Mouse (Mus musculus): Measurements from ENCODE around the gene Ccdc189. TPM values are rescaled to one million over a fixed set of nuclear protein-coding genes. Genes with fewer than 3 reads are reported as not detected.

The Ccdc189 gene
- polyA plus RNA-seq, 1 experiment: 1.5 TPM

- Histone ChIP-seq H3K4me3 (ENCODE audit: low read depth, low read length) (no peak overlapping the region), H3K4me1 (ENCODE audit: control insufficient read depth, insufficient read depth, insufficient read length, low read length) (no peaks in the 10 kb centered on the region), H3K36me3 (ENCODE audit: control insufficient read depth, insufficient read depth, low read length) (peaks cover 90% of the 10 kb centered on the region), H3K27me3 (ENCODE audit: control insufficient read depth, insufficient read depth, low read length) (no peaks in the 10 kb centered on the region), H3K27ac (ENCODE audit: insufficient read depth, low read depth, low read length) (no peak overlapping the region)
- 95% methylated on average over 17 of the region's 17 CpGs for WGBS
- no peak for TF ChIP-seq CTCF (IDR thresholded peaks at IDR 0.05; ENCODE audit: extremely low read depth, insufficient read length, insufficient replicate concordance, low read depth, low read length)
- TF ChIP-seq POLR2A (IDR thresholded peaks at IDR 0.05; ENCODE audit: low read depth, low read length): no peak
Measured at GRCm38 (mm10) chr7:127596747-127597146, 8.4 kb upstream of the Ccdc189 start.

DNA sequence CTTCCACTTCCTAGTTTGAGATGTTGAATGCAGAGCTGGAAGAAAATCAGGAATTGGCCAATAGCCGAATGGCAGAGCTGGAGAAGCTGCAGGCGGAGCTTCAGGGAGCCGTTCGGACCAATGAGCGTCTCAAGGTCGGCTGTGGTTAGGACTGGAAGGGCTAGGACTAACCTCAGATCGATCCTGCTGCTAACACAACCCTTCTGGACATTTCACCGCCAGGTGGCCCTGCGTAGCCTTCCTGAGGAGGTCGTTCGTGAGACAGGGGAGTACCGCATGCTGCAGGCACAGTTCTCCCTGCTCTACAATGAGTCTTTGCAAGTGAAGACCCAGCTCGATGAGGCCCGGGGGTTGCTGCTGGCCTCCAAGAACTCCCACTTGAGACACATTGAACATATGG is 4.2 kb upstream of the Ccdc189 start:
- Histone ChIP-seq H3K36me3 (ENCODE audit: control insufficient read depth, insufficient read depth, low read length) (peaks cover 72% of the 10 kb centered on the region), H3K4me1 (ENCODE audit: control insufficient read depth, insufficient read depth, insufficient read length, low read length) (peaks cover 9% of the 10 kb centered on the region; the same call in 1 of the 2 replicates), H3K27ac (ENCODE audit: insufficient read depth, low read depth, low read length) (no peak overlapping the region), H3K4me3 (ENCODE audit: low read depth, low read length) (no peak overlapping the region), H3K27me3 (ENCODE audit: control insufficient read depth, insufficient read depth, low read length) (no peaks in the 10 kb centered on the region)
- no peak for TF ChIP-seq POLR2A (IDR thresholded peaks at IDR 0.05; ENCODE audit: low read depth, low read length)
- no peak for TF ChIP-seq CTCF (IDR thresholded peaks at IDR 0.05; ENCODE audit: extremely low read depth, insufficient read length, insufficient replicate concordance, low read depth, low read length)
- 85% methylated on average over 14 of the region's 14 CpGs for WGBS

DNA sequence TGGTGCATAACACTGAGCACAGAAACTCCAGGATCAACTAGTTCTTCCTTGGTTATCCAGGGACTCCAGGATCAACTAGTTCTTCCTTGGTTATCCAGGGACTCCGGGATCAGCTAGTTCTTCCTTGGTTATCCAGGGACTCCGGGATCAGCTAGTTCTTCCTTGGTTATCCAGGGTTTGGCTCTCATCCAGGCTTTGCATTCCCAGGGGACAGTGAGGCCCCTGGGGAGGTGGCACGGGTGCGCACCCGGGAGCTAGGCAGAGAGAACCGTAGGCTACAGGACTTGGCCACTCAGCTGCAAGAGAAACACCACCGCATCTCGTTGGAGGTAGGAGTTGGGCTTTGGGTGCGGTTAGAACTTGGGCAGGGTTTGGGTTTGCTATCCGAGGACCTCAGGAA is 2.7 kb upstream of the Ccdc189 start:
- H3K4me3 ChIP-seq (ENCODE audit: low read depth, low read length): no peak overlapping the region
- TF ChIP-seq CTCF (IDR thresholded peaks at IDR 0.05; ENCODE audit: extremely low read depth, insufficient read length, insufficient replicate concordance, low read depth, low read length): no peak
- no peak for TF ChIP-seq POLR2A (IDR thresholded peaks at IDR 0.05; ENCODE audit: low read depth, low read length)
- H3K27ac ChIP-seq (ENCODE audit: insufficient read depth, low read depth, low read length): no peak overlapping the region
- 71% methylated on average over 10 of the region's 10 CpGs for WGBS
- peaks cover 58% of the 10 kb centered on the region for H3K36me3 ChIP-seq (ENCODE audit: control insufficient read depth, insufficient read depth, low read length)
- peaks cover 9% of the 10 kb centered on the region; the same call in 1 of the 2 replicates for H3K4me1 ChIP-seq (ENCODE audit: control insufficient read depth, insufficient read depth, insufficient read length, low read length)
- H3K27me3 ChIP-seq (ENCODE audit: control insufficient read depth, insufficient read depth, low read length): no peaks in the 10 kb centered on the region

DNA sequence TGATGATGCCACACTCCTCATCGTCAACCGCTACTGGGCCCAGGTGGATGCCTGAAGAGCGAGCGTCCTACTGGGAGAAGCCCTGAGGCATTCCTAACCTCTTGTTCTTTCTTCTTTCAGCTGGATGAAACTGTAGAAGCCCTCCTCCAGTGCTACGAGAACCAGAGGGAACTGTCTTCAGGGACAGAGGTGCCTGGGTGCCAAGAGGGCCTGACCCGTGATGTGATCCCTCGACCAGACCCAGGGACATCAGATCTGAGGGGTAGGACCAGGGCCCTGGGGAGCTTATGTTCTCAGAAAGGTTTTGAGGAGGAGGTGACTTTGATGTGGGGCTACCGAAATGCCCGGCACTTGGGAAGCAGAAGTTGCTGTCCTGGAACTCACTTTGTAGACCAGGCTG is 1.2 kb upstream of the Ccdc189 start:
- peaks cover 44% of the 10 kb centered on the region for H3K36me3 ChIP-seq (ENCODE audit: control insufficient read depth, insufficient read depth, low read length)
- peak overlapping the region; percentile 91 for H3K4me3 ChIP-seq (ENCODE audit: low read depth, low read length)
- 92% methylated on average over 9 of the region's 9 CpGs for WGBS
- H3K4me1 ChIP-seq (ENCODE audit: control insufficient read depth, insufficient read depth, insufficient read length, low read length): peaks cover 9% of the 10 kb centered on the region; the same call in 1 of the 2 replicates
- H3K27ac ChIP-seq (ENCODE audit: insufficient read depth, low read depth, low read length): no peak overlapping the region
- no peaks in the 10 kb centered on the region for H3K27me3 ChIP-seq (ENCODE audit: control insufficient read depth, insufficient read depth, low read length)
- TF ChIP-seq POLR2A (IDR thresholded peaks at IDR 0.05; ENCODE audit: low read depth, low read length): no peak
- TF ChIP-seq CTCF (IDR thresholded peaks at IDR 0.05; ENCODE audit: extremely low read depth, insufficient read length, insufficient replicate concordance, low read depth, low read length): no peak

GRCm38 (mm10) chr7:127588901-127589300 is 506 bp upstream of the Ccdc189 start:
- Histone ChIP-seq H3K27ac (ENCODE audit: insufficient read depth, low read depth, low read length) (peak overlapping the region; percentile 0), H3K36me3 (ENCODE audit: control insufficient read depth, insufficient read depth, low read length) (peaks cover 38% of the 10 kb centered on the region), H3K4me1 (ENCODE audit: control insufficient read depth, insufficient read depth, insufficient read length, low read length) (peaks cover 9% of the 10 kb centered on the region; the same call in 1 of the 2 replicates), H3K27me3 (ENCODE audit: control insufficient read depth, insufficient read depth, low read length) (no peaks in the 10 kb centered on the region), H3K4me3 (ENCODE audit: low read depth, low read length) (peak overlapping the region; percentile 91)
- TF ChIP-seq CTCF (IDR thresholded peaks at IDR 0.05; ENCODE audit: extremely low read depth, insufficient read length, insufficient replicate concordance, low read depth, low read length): no peak
- TF ChIP-seq POLR2A (IDR thresholded peaks at IDR 0.05; ENCODE audit: low read depth, low read length): no peak
- WGBS: 2% methylated on average over 29 of the region's 29 CpGs

DNA sequence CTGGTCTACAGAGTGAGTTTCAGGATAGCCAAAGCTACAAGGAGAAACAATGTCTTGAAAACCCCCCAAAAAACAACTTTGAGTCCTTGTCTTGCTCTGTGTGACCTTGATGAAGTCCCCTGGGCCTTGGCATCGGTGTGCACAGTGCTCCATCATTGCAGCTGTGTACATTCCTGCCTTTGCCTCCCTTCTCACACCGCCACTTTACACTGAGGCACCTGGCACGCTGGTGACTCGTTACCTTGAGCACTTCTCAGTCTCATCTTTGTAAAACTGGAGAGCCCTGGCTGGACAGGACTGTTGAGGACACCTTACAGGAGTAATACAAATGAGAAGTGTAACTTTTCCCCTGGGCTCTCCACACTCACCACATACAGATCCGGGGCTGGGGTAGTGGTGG is 1.2 kb downstream of the Ccdc189 start:
- H3K36me3 ChIP-seq (ENCODE audit: control insufficient read depth, insufficient read depth, low read length): peaks cover 38% of the 10 kb centered on the region
- no peaks in the 10 kb centered on the region for H3K27me3 ChIP-seq (ENCODE audit: control insufficient read depth, insufficient read depth, low read length)
- TF ChIP-seq POLR2A (IDR thresholded peaks at IDR 0.05; ENCODE audit: low read depth, low read length) (no peak), CTCF (IDR thresholded peaks at IDR 0.05; ENCODE audit: extremely low read depth, insufficient read length, insufficient replicate concordance, low read depth, low read length) (no peak)
- H3K27ac ChIP-seq (ENCODE audit: insufficient read depth, low read depth, low read length): no peak overlapping the region
- no peak overlapping the region for H3K4me3 ChIP-seq (ENCODE audit: low read depth, low read length)
- WGBS: 39% methylated on average over 5 of the region's 5 CpGs
- peaks cover 9% of the 10 kb centered on the region; the same call in 1 of the 2 replicates for H3K4me1 ChIP-seq (ENCODE audit: control insufficient read depth, insufficient read depth, insufficient read length, low read length)

GRCm38 (mm10) chr7:127586149-127586548 is 2.2 kb downstream of the Ccdc189 start:
- H3K27ac ChIP-seq (ENCODE audit: insufficient read depth, low read depth, low read length): no peak overlapping the region
- H3K36me3 ChIP-seq (ENCODE audit: control insufficient read depth, insufficient read depth, low read length): peaks cover 33% of the 10 kb centered on the region
- no peaks in the 10 kb centered on the region for H3K27me3 ChIP-seq (ENCODE audit: control insufficient read depth, insufficient read depth, low read length)
- H3K4me3 ChIP-seq (ENCODE audit: low read depth, low read length): no peak overlapping the region
- H3K4me1 ChIP-seq (ENCODE audit: control insufficient read depth, insufficient read depth, insufficient read length, low read length): peaks cover 9% of the 10 kb centered on the region; the same call in 1 of the 2 replicates
- no peak for TF ChIP-seq CTCF (IDR thresholded peaks at IDR 0.05; ENCODE audit: extremely low read depth, insufficient read length, insufficient replicate concordance, low read depth, low read length)
- TF ChIP-seq POLR2A (IDR thresholded peaks at IDR 0.05; ENCODE audit: low read depth, low read length): no peak
- WGBS: 94% methylated on average over 6 of the region's 6 CpGs
